Mouse (Mus musculus) forebrain, embryonic 15.5 days (tissue): Measurements from ENCODE around the gene Bcl2l1. TPM values are rescaled to one million over a fixed set of nuclear protein-coding genes. Genes with fewer than 3 reads are reported as not detected.

Experiments used
- ATAC-seq: fragments of 200-750 bp; cut with Nextera tagmentation; replicated peaks from 2 replicates; pipeline ENCODE4 v1.8.0; 2017; ENCODE audit warnings: mild to moderate bottlenecking, moderate TSS enrichment, moderate library complexity
- H3K27ac ChIP-seq: fragments of 300-500 bp; sonication (generic); replicated peaks from 2 replicates; pipeline ENCODE4 v1.5.1; 2015; ENCODE audit warnings: mild to moderate bottlenecking, inconsistent platforms
- H3K27me3 ChIP-seq: fragments of 300-500 bp; sonication (generic); 2 replicates; pipeline ENCODE4 v1.6.1; 2015; ENCODE audit warnings: inconsistent platforms
- H3K36me3 ChIP-seq: fragments of 300-500 bp; sonication (generic); 2 replicates; pipeline ENCODE4 v1.6.1; 2015; ENCODE audit warnings: mild to moderate bottlenecking, inconsistent platforms
- H3K4me1 ChIP-seq: fragments of 300-500 bp; sonication (generic); 2 replicates; pipeline ENCODE4 v1.6.1; 2015; ENCODE audit warnings: inconsistent platforms
- H3K4me2 ChIP-seq: fragments of 300-500 bp; sonication (generic); replicated peaks from 2 replicates; pipeline ENCODE4 v1.6.1; 2015; ENCODE audit warnings: mild to moderate bottlenecking, inconsistent platforms
- H3K4me3 ChIP-seq: fragments of 300-500 bp; sonication (generic); 2 replicates; pipeline ENCODE4 v1.5.1; 2015; ENCODE audit warnings: mild to moderate bottlenecking, inconsistent platforms
- H3K9ac ChIP-seq: fragments of 300-500 bp; sonication (generic); replicated peaks from 2 replicates; pipeline ENCODE4 v1.6.1; 2015; ENCODE audit warnings: mild to moderate bottlenecking, inconsistent platforms
- H3K9me3 ChIP-seq: fragments of 300-500 bp; sonication (generic); 2 replicates; pipeline ENCODE4 v1.6.1; 2016; ENCODE audit warnings: inconsistent platforms
- WGBS: fragments of 180-500 bp; shearing (Covaris S2); methylation state at CpG from one replicate; pipeline ENCODE4 v1.1.7; 2015; ENCODE audit warnings: mixed read lengths; 5-methylcytosine and 5-hydroxymethylcytosine counted together
- polyA plus RNA-seq: library from polyadenylated mRNA; unstranded; fragments of >200 nt; fragmentation: Nextera tagmentation; extraction: Ambion mirVana; gene quantifications from 2 replicates; pipeline ENCODE4 v1.2.1, GENCODE M21; 2015

The Bcl2l1 gene
- polyA plus RNA-seq, 1 experiment from 2014 or later: 183 TPM

DNA sequence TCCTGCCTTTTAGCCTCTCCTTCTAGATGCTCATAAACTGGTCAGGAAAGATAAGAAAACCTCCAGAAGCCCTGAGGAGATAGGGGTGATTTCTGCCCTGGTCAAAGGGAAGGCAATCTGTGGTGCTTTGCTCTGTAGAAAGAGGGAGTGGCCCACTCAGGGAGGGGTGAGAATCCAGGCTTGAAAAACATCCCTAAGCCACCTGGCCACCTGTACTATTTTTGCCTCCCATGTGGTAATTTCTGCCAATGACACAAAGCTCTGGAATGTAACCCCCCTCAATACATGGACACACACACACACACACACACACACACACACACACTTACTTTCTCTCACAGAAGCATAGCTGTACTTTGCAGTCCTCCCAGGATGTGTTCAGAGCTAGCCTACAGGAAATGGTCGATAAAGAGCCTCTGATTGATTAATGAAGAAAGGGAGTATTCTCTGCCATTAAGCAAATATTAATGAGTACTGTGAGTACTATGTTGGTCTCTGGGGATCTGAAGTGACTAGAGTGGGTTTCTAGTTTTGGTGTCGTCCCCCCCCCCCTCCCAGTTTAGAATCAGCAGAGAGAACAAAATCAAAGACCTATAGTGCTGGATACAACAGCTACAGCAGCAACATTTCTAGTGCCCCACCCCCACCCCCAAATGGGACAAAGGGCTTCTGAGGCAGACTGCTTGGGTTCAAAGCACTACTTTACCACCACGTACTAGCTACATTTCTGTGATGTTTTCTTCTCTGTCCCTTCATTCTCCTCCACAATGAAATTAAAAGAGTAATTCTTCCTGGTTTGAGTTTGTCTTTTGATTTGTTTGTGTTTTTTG lies 20.0 kb downstream of the Bcl2l1 start:
- Histone ChIP-seq H3K27me3 (no peaks in the 10 kb centered on the region), H3K4me2 (no peak overlapping the region), H3K4me1 (peaks cover 4% of the 10 kb centered on the region; the same call in 1 of the 2 replicates), H3K27ac (no peak overlapping the region), H3K9ac (no peak overlapping the region), H3K9me3 (no peaks in the 10 kb centered on the region), H3K36me3 (no peaks in the 10 kb centered on the region), H3K4me3 (no peak overlapping the region)
- WGBS: 36% methylated on average over 3 of the region's 3 CpGs
- ATAC-seq: no peak

DNA sequence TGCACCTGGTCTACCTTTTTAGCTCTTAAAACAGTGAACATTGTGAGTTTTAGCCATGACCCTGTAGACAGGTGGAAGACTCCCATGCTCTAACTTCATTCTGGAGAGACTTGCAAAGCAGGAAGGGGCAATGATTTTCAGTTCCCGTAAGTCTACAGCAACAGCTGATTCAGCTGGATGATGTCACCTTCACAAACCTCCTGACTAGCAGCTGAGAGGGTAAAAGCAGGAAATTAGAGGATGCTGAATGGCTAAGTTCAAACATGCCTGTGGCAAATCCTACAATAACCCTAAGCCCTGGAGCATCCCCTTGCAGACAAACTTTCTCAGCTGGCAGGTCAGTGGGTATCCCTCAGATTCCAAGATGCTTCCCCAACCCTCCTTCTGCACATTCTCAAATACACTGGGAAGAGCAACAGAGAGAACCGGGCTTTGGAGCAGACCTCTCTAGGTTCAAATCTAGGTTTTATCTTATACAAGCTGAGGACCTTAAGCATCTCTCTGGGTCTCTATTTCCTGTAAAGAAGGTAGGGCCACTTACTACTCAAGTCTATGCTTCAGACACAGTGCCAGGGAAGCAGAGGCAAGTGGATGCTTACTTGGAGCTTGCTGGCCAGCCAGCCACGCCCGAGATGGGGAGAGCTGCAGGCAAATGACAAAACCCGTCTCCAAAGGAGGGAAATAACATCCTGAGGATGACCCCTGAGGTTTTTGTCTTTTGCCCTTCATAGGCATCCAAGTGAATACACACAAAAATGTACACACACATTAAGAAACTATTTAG lies 21.2 kb downstream of the Bcl2l1 start:
- Histone ChIP-seq H3K27me3 (no peaks in the 10 kb centered on the region), H3K4me1 (peaks cover 6% of the 10 kb centered on the region), H3K4me2 (no peak overlapping the region), H3K9ac (no peak overlapping the region), H3K9me3 (no peaks in the 10 kb centered on the region), H3K27ac (no peak overlapping the region), H3K36me3 (no peaks in the 10 kb centered on the region), H3K4me3 (no peak overlapping the region)
- 86% methylated on average over 5 of the region's 5 CpGs for WGBS
- no peak for ATAC-seq

DNA sequence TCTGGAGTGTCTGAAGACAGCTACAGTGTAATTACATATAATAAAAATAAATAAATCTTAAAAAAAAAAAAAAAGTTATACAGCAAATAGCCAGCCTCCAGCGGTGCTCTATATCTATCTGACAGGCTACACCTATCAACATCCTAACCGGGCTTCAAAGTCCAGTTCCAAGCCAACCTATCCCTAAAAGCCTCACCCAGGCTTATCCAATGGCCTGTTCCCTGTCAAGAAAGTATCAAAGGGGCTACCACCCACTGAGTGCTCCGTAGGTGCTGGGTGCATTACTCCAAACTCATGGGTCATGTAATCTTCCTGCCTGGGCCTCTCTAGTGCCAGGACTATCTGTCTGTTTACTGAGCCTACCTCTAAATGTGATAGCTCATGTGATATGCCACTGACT lies 23.4 kb downstream of the Bcl2l1 start:
- Histone ChIP-seq H3K9me3 (no peaks in the 10 kb centered on the region), H3K9ac (no peak overlapping the region), H3K27ac (no peak overlapping the region), H3K4me3 (no peak overlapping the region), H3K36me3 (no peaks in the 10 kb centered on the region), H3K4me1 (peaks cover 20% of the 10 kb centered on the region), H3K27me3 (no peaks in the 10 kb centered on the region), H3K4me2 (no peak overlapping the region)
- 95% methylated on average over 3 of the region's 3 CpGs for WGBS
- no peak for ATAC-seq

DNA sequence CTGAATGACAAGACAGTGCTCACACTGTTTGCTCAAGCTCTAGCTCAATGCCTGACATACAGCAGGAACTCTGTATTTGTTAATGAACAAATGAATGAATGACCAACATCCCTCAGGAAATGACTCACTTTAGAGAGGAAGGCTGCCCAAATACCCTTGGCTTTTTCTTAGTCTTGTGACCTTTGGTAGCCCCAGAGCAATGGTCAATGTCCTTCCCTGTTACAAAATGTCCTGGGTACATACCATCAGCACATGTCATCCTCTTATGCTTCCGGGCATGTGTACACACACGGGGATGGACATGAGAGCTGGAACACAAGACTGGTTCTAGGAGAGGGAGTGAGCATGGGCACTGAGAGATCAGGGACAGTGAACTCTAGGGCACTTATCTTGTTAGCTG lies 25.5 kb downstream of the Bcl2l1 start:
- no peak overlapping the region for H3K4me3 ChIP-seq
- 83% methylated on average over 2 of the region's 2 CpGs for WGBS
- no peaks in the 10 kb centered on the region for H3K36me3 ChIP-seq
- peaks cover 22% of the 10 kb centered on the region for H3K4me1 ChIP-seq
- ATAC-seq: no peak
- no peaks in the 10 kb centered on the region for H3K9me3 ChIP-seq
- no peak overlapping the region for H3K27ac ChIP-seq
- H3K4me2 ChIP-seq: no peak overlapping the region
- no peaks in the 10 kb centered on the region for H3K27me3 ChIP-seq
- H3K9ac ChIP-seq: no peak overlapping the region

DNA sequence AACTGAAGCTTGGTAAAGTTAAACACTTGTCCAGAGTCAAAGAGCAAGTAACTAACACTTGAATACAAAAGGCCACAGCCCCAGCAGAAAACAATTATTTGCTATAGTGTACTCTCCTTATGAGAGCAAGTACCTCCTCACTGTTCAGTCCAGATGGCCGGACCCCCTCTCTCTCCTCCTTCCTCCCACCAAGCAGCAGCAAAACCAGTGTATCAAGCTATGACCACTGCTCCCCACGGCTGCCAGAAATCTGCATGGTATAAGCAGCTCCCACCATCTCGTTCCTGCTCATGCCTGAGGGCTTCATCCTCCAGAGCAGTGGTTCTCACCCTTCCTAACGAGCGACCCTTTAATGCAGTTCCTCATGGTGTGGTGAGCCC lies 26.4 kb downstream of the Bcl2l1 start:
- no peaks in the 10 kb centered on the region for H3K36me3 ChIP-seq
- 41% methylated on average over 5 of the region's 5 CpGs for WGBS
- H3K9me3 ChIP-seq: no peaks in the 10 kb centered on the region
- peak overlapping the region; percentile 59 for H3K27ac ChIP-seq
- H3K9ac ChIP-seq: no peak overlapping the region
- no peaks in the 10 kb centered on the region for H3K27me3 ChIP-seq
- H3K4me3 ChIP-seq: no peak overlapping the region
- H3K4me1 ChIP-seq: peaks cover 24% of the 10 kb centered on the region
- H3K4me2 ChIP-seq: no peak overlapping the region
- no peak for ATAC-seq

DNA sequence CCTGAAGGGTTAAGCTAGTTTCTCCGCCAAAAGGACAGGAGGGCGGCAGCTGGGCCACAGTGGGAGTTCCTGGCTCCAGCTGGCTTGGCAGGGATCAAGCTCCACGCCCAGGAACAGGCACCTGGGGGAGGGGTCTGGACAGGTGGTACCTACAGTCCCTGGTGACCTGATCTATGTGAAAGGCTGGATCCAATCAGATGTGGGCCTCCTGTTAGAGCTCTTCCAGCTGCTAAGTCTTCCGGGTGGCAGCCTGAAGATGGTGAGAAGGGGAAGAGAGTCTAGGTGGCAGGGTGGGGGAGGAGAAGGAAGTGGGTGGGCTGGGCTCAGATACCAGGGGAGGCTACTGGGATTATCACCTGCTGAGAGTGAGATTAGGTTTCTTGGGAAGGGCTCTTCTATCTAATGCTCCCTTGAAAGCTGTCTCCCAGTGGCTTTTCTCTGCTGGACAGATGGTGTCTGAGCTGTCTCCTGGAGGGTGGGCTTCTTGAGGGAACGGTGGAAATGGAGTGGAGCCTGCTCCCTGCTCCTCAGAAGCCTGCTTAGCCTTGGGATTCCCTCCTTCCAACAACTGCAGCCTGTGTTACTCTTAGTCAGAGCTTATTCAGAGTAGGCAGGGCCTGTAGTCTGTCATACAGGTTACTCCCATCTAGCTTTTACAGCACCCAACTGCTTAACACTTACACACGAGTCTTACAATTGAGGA lies 27.0 kb downstream of the Bcl2l1 start:
- H3K9ac ChIP-seq: no peak overlapping the region
- H3K27me3 ChIP-seq: no peaks in the 10 kb centered on the region
- no peak overlapping the region for H3K4me2 ChIP-seq
- H3K36me3 ChIP-seq: no peaks in the 10 kb centered on the region
- H3K9me3 ChIP-seq: no peaks in the 10 kb centered on the region
- H3K4me3 ChIP-seq: no peak overlapping the region
- WGBS: 4% methylated on average over 6 of the region's 6 CpGs
- peaks cover 26% of the 10 kb centered on the region for H3K4me1 ChIP-seq
- 0 out of 2 replicates have a peak, but pooled peaks have one; percentile 43 for ATAC-seq
- H3K27ac ChIP-seq: peak overlapping the region; percentile 59

DNA sequence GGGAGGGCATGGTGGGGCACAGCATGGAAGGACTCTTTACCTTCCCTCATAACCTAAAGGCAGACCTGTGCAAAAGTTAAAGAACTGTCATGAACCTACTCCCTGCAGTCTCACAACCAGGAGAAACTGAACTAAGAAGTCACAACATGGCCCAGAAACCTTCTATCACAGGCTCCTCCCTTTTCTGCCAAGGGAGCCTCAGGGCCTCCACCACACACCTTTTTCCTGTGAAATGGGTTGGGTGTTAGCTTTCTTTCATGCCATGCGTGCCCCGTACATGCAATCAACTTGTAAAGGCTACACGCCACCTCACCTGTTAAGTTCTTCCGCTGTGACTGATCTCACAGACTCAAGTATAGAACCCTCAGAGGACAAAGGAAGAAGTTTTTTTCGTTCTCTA lies 28.4 kb downstream of the Bcl2l1 start:
- no peak overlapping the region for H3K9ac ChIP-seq
- H3K4me2 ChIP-seq: no peak overlapping the region
- no peak for ATAC-seq
- H3K4me3 ChIP-seq: no peak overlapping the region
- peaks cover 26% of the 10 kb centered on the region for H3K4me1 ChIP-seq
- no peaks in the 10 kb centered on the region for H3K9me3 ChIP-seq
- H3K27me3 ChIP-seq: no peaks in the 10 kb centered on the region
- no peak overlapping the region for H3K27ac ChIP-seq
- H3K36me3 ChIP-seq: no peaks in the 10 kb centered on the region
- 83% methylated on average over 5 of the region's 5 CpGs for WGBS

DNA sequence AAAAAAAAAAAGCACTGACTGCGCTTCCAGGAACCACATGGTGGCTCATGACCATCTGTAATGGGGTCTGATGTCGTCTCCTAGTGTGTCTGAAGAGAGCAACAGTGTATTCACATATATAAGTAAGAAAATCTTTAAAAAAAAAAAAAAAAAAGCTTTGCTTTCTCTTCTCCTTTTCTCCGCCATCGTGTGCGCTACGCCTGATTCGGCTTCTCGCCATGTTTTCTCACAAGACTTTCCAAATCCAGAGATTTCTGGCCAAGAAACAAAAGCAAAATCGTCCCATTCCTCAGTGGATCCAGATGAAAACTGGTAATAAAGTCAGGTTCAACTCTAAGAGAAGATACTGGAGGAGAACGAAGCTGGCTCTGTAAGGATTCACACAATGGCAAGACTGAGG lies 29.2 kb downstream of the Bcl2l1 start:
- Histone ChIP-seq H3K4me3 (no peak overlapping the region), H3K4me1 (peaks cover 26% of the 10 kb centered on the region), H3K4me2 (no peak overlapping the region), H3K27me3 (no peaks in the 10 kb centered on the region), H3K36me3 (no peaks in the 10 kb centered on the region), H3K9ac (no peak overlapping the region), H3K27ac (no peak overlapping the region), H3K9me3 (no peaks in the 10 kb centered on the region)
- no peak for ATAC-seq
- 89% methylated on average over 10 of the region's 10 CpGs for WGBS

DNA sequence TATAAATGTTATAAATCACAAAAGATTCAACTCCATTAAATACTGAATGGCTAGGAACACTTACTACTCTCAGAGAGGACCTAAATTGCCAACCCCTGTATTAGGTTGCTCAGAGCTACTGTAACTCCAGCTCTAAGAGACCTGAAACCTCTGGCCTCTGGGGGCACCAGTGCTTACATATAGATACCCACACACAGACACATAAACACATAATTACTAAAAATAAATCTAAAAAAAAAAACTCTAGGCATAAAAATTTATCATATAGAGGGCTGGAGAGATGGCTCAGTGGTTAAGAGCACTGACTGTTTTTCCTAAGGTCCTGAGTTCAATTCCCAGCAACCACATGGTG lies 30.8 kb downstream of the Bcl2l1 start:
- H3K9me3 ChIP-seq: no peaks in the 10 kb centered on the region
- no peak overlapping the region for H3K27ac ChIP-seq
- no peak overlapping the region for H3K4me3 ChIP-seq
- no peak overlapping the region for H3K9ac ChIP-seq
- H3K27me3 ChIP-seq: no peaks in the 10 kb centered on the region
- ATAC-seq: no peak
- H3K36me3 ChIP-seq: no peaks in the 10 kb centered on the region
- H3K4me2 ChIP-seq: no peak overlapping the region
- H3K4me1 ChIP-seq: peaks cover 24% of the 10 kb centered on the region

DNA sequence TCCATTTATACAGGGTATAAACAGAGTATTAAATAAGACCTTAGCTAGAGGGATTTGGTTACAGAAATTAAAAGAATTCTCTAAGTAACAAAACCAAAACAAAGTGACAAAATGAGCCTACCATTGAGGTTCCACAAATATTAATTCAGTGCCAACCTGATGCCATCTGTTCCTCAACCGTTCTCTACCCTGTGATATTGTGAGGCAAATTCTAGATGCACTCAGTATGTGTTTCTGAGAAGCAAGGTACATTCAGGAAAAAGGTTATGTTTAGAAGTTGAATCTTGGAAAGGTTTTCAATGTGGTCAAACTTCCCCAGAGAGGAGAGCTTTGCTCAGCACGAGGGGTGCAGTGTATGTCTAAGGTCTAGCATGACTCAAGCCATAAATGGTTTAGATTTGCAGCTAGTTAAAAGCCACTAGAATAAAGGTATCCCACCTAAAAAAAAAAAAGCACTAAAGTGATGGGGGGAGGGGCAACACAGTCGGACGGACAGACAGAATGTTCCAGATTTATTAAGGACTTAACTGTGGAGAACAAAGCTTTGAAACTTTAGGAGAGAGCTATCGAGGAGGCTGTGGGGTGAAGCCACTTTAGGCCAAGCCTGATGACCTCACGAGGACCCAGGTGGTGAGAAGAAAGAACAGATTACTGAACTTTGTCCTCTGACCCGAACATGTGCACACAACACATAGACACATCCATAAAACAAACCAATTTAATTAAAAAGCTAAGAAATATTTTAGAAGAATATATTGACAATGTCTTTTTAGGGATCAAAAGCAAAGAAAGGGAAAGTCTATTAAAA lies 31.4 kb downstream of the Bcl2l1 start:
- Histone ChIP-seq H3K4me3 (no peak overlapping the region), H3K9ac (no peak overlapping the region), H3K36me3 (no peaks in the 10 kb centered on the region), H3K9me3 (no peaks in the 10 kb centered on the region), H3K4me2 (no peak overlapping the region), H3K4me1 (peaks cover 18% of the 10 kb centered on the region), H3K27ac (no peak overlapping the region), H3K27me3 (no peaks in the 10 kb centered on the region)
- WGBS: 73% methylated on average over 7 of the region's 7 CpGs
- no peak for ATAC-seq

DNA sequence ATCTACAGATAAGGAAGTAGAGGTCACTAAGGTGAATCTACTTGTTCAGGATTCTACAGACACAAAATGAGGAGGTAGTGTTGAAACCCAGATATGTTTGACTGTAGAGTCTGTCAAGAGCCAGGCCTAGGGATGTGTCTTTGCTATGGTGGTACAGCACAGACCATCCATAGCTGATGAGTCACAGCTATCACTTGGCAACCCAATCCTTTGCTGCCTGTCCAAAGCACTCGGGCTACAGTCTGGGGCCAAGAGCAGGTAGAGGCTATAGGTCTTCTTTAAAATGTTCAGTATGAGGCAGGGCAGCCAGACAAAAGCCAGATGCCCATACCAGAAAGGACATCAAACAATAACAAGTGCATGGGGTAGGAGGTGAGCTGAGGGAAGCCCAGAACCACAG lies 33.9 kb downstream of the Bcl2l1 start:
- Histone ChIP-seq H3K9ac (no peak overlapping the region), H3K4me3 (no peak overlapping the region), H3K9me3 (no peaks in the 10 kb centered on the region), H3K27me3 (no peaks in the 10 kb centered on the region), H3K36me3 (no peaks in the 10 kb centered on the region), H3K4me2 (no peak overlapping the region), H3K4me1 (peaks cover 9% of the 10 kb centered on the region; the same call in 1 of the 2 replicates), H3K27ac (no peak overlapping the region)
- 100% methylated on average over 1 of the region's 1 CpGs for WGBS
- no peak for ATAC-seq
